Mouse (Mus musculus) testis, adult 2 months (tissue): ENCODE data around the gene Rev1.

Experiments
- CTCF ChIP-seq: fragments of 200-500 bp; IDR thresholded peaks from 2 replicates; pipeline ENCODE4 v1.5.1; 2012; ENCODE audit warnings: low read depth, mild to moderate bottlenecking, inconsistent platforms, low read length, moderate library complexity; ENCODE audit not compliant: control insufficient read depth, insufficient read depth, insufficient replicate concordance
- POLR2A ChIP-seq: fragments of 200-500 bp; IDR thresholded peaks from 2 replicates; pipeline ENCODE4 v1.6.1; 2012; ENCODE audit warnings: low read depth, mild to moderate bottlenecking, inconsistent platforms, low read length, moderate library complexity; ENCODE audit not compliant: control insufficient read depth

- TF ChIP-seq CTCF (no peak), POLR2A (no peak)
Observed at GRCm38 (mm10) chr1:38071326-38071725, 58.3 kb downstream of the Rev1 start.
